Mouse (Mus musculus) thymus, adult 2 months (tissue): ENCODE measurements around the gene Gkn1.

Experiments used
- CTCF ChIP-seq: fragments of 200-500 bp; IDR thresholded peaks from 2 replicates; pipeline ENCODE4 v1.5.1; 2012; ENCODE audit warnings: mild to moderate bottlenecking, control low read depth, low read length, moderate library complexity, borderline replicate concordance; ENCODE audit not compliant: control insufficient read depth, poor library complexity, insufficient read depth; ENCODE audit errors: extremely low read depth
- POLR2A ChIP-seq: fragments of 200-500 bp; IDR thresholded peaks from 2 replicates; pipeline ENCODE4 v1.6.1; 2012; ENCODE audit warnings: mild to moderate bottlenecking, low read length, control low read depth, moderate library complexity; ENCODE audit not compliant: control insufficient read depth, poor library complexity, insufficient read depth; ENCODE audit errors: extremely low read depth

DNA sequence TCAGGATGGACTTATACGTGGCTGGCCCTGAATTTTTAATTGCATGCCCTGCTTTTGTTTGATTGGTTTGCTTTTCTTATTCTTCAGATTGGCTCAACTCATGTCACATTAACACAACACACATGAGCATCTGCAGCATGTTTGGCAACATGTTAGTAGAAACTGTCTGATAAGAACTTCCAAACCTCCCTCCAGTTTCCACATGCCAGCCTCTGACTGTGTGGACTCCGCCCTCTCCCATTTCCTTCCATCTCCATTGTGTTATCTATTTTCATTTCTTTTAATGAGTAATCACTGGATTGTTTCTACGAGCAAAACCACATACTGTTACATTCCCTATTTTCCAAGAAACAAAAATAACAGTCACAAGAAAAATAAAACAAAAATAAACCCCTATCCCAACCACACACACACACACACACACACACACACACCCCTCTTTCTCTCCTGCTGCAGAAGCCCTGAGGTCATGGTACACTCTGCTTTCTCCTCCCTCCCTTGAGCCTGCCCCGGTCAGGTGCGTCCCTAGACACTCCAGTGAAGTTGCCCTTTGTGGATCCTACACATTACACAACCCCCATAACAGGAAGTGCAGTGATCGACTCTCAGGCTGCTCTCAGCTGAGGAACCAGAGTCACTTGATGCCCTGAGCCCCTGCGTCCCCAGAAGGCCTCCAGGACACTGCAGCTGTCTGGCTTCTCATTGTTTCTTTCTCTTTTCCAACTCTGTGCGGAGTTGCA is 42.9 kb upstream of the Gkn1 start:
- TF ChIP-seq POLR2A (no peak), CTCF (no peak)
